Mouse (Mus musculus) lung, embryonic 15.5 days (tissue): ENCODE results near the gene Polr2c. TPM values are rescaled to one million over a fixed set of nuclear protein-coding genes. Genes with fewer than 3 reads are reported as not detected.
A peak's percentile ranks its signal among the peaks of the same experiment; 100 is the strongest.
"Not testable (repeated sequence)": the region's sequence is repeated elsewhere in the genome, so short reads cannot be mapped to it uniquely, and the experiment has no call there.

Experiments used
- ATAC-seq: fragments of 200-750 bp; cut with Nextera tagmentation; 2 replicates; pipeline ENCODE4 v1.8.0; 2017; ENCODE audit warnings: moderate number of reproducible peaks, borderline replicate concordance; ENCODE audit not compliant: low FRiP score, low TSS enrichment; ENCODE audit errors: extremely low read depth
- H3K27ac ChIP-seq: fragments of 300-500 bp; sonication (generic); 2 replicates; pipeline ENCODE4 v1.5.1; 2015; ENCODE audit warnings: moderate library complexity, mild to moderate bottlenecking, inconsistent platforms
- H3K27me3 ChIP-seq: fragments of 300-500 bp; sonication (generic); 2 replicates; pipeline ENCODE4 v1.6.1; 2015; ENCODE audit warnings: inconsistent platforms
- H3K36me3 ChIP-seq: fragments of 300-500 bp; sonication (generic); 2 replicates; pipeline ENCODE4 v1.6.1; 2015; ENCODE audit warnings: inconsistent platforms
- H3K4me1 ChIP-seq: fragments of 300-500 bp; sonication (generic); 2 replicates; pipeline ENCODE4 v1.6.1; 2015; ENCODE audit warnings: inconsistent platforms
- H3K4me2 ChIP-seq: fragments of 300-500 bp; sonication (generic); 2 replicates; pipeline ENCODE4 v1.6.1; 2015; ENCODE audit warnings: inconsistent platforms, mild to moderate bottlenecking, moderate library complexity
- H3K4me3 ChIP-seq: fragments of 300-500 bp; sonication (generic); 2 replicates; pipeline ENCODE4 v1.5.1; 2015; ENCODE audit warnings: mild to moderate bottlenecking, inconsistent platforms
- H3K9ac ChIP-seq: fragments of 300-500 bp; sonication (generic); 2 replicates; pipeline ENCODE4 v1.6.1; 2015; ENCODE audit warnings: inconsistent platforms
- H3K9me3 ChIP-seq: fragments of 300-500 bp; sonication (generic); 2 replicates; pipeline ENCODE4 v1.6.1; 2016; ENCODE audit warnings: inconsistent platforms
- WGBS: fragments of 180-500 bp; shearing (Covaris S2); methylation state at CpG from one replicate; pipeline ENCODE4 v1.1.7; 2015; 5-methylcytosine and 5-hydroxymethylcytosine counted together
- polyA plus RNA-seq: library from polyadenylated mRNA; unstranded; fragments of >200 nt; fragmentation: Nextera tagmentation; extraction: Ambion mirVana; gene quantifications from 2 replicates; pipeline ENCODE4 v1.2.1, GENCODE M21; 2015

Gene Polr2c
- polyA plus RNA-seq, 1 experiment from 2014 or later = 161 TPM

- H3K4me2 ChIP-seq = no peak overlapping the region
- no peaks in the 10 kb centered on the region for H3K27me3 ChIP-seq
- no peak overlapping the region for H3K9ac ChIP-seq
- ATAC-seq = peak; percentile 50
- no peak overlapping the region for H3K4me3 ChIP-seq
- no peaks in the 10 kb centered on the region for H3K4me1 ChIP-seq
- peaks cover 53% of the 10 kb centered on the region for H3K36me3 ChIP-seq
- WGBS = 79% methylated on average over 23 of the region's 23 CpGs
- no peak overlapping the region for H3K27ac ChIP-seq
- no peaks in the 10 kb centered on the region for H3K9me3 ChIP-seq
Observed at GRCm38 (mm10) chr8:94822637-94823560, 34.4 kb upstream of the Polr2c start.

- Histone ChIP-seq H3K4me2 (no peak overlapping the region), H3K4me1 (no peaks in the 10 kb centered on the region), H3K4me3 (no peak overlapping the region), H3K9ac (no peak overlapping the region), H3K36me3 (peaks cover 67% of the 10 kb centered on the region), H3K9me3 (no peaks in the 10 kb centered on the region), H3K27ac (no peak overlapping the region), H3K27me3 (no peaks in the 10 kb centered on the region)
- WGBS = 77% methylated on average over 6 of the region's 6 CpGs
- ATAC-seq = no peak
Observed at GRCm38 (mm10) chr8:94825170-94825569, 32.1 kb upstream of the Polr2c start.

GRCm38 (mm10) chr8:94826210-94826609 lies 31.0 kb upstream of the Polr2c start:
- H3K36me3 ChIP-seq = peaks cover 70% of the 10 kb centered on the region
- no peak overlapping the region for H3K4me2 ChIP-seq
- no peak for ATAC-seq
- H3K9ac ChIP-seq = no peak overlapping the region
- H3K27me3 ChIP-seq = no peaks in the 10 kb centered on the region
- H3K27ac ChIP-seq = no peak overlapping the region
- H3K9me3 ChIP-seq = no peaks in the 10 kb centered on the region
- WGBS = 90% methylated on average over 5 of the region's 5 CpGs
- H3K4me1 ChIP-seq = no peaks in the 10 kb centered on the region
- no peak overlapping the region for H3K4me3 ChIP-seq

GRCm38 (mm10) chr8:94828284-94828683 lies 29.0 kb upstream of the Polr2c start:
- no peak overlapping the region for H3K4me3 ChIP-seq

GRCm38 (mm10) chr8:94833901-94834405 lies 23.3 kb upstream of the Polr2c start:
- not testable (repeated sequence) for H3K4me3 ChIP-seq, ATAC-seq, H3K9me3 ChIP-seq, H3K27ac ChIP-seq, H3K27me3 ChIP-seq, H3K9ac ChIP-seq, H3K4me2 ChIP-seq
- peaks cover 11% of the 10 kb centered on the region for H3K4me1 ChIP-seq
- 66% methylated on average over 7 of the region's 7 CpGs for WGBS
- peaks cover 21% of the 10 kb centered on the region for H3K36me3 ChIP-seq

More at GRCm38 (mm10) chr8:94828284-94828683, 29.0 kb upstream of the Polr2c start:
- H3K36me3 ChIP-seq = peaks cover 64% of the 10 kb centered on the region
- H3K27me3 ChIP-seq = no peaks in the 10 kb centered on the region
- H3K9me3 ChIP-seq = no peaks in the 10 kb centered on the region
- WGBS = 82% methylated on average over 6 of the region's 6 CpGs
- no peak for ATAC-seq
- no peak overlapping the region for H3K9ac ChIP-seq
- H3K27ac ChIP-seq = no peak overlapping the region
- H3K4me2 ChIP-seq = no peak overlapping the region
- H3K4me1 ChIP-seq = no peaks in the 10 kb centered on the region

GRCm38 (mm10) chr8:94835751-94836150 lies 21.5 kb upstream of the Polr2c start:
- not testable (repeated sequence) for ATAC-seq, H3K9me3 ChIP-seq, H3K27ac ChIP-seq, H3K4me3 ChIP-seq, H3K36me3 ChIP-seq, H3K27me3 ChIP-seq, H3K4me2 ChIP-seq, H3K9ac ChIP-seq
- peaks cover 15% of the 10 kb centered on the region for H3K4me1 ChIP-seq
- 90% methylated on average over 13 of the region's 13 CpGs for WGBS

GRCm38 (mm10) chr8:94836456-94837240 lies 20.6 kb upstream of the Polr2c start:
- H3K36me3 ChIP-seq = peaks cover 2% of the 10 kb centered on the region
- H3K4me3 ChIP-seq = peak overlapping the region; percentile 85
- H3K9me3 ChIP-seq = no peaks in the 10 kb centered on the region
- no peaks in the 10 kb centered on the region for H3K27me3 ChIP-seq
- H3K4me2 ChIP-seq = peak overlapping the region; percentile 76
- WGBS = 54% methylated on average over 11 of the region's 11 CpGs
- peak overlapping the region; percentile 86; the same call in 1 of the 2 replicates for H3K9ac ChIP-seq
- H3K27ac ChIP-seq = no peak overlapping the region
- H3K4me1 ChIP-seq = peaks cover 15% of the 10 kb centered on the region
- ATAC-seq = no peak

- Histone ChIP-seq H3K27ac (peak within 1 kb of the TSS; percentile 91), H3K9me3 (no peaks in the 10 kb centered on the region)
- WGBS = under 1% methylated on average over 82 of the region's 82 CpGs
Observed at GRCm38 (mm10) chr8:94837662-94838574, 19.3 kb upstream of the Polr2c start, which contains the start of the genes Coq9 and Ciapin1. Gene Coq9 (plus strand): TSS chr8:94838321. Gene Ciapin1 (minus strand): TSS chr8:94838358.

GRCm38 (mm10) chr8:94838600-94838999 lies 18.6 kb upstream of the Polr2c start:
- Histone ChIP-seq H3K9me3 (no peaks in the 10 kb centered on the region), H3K4me1 (peaks cover 15% of the 10 kb centered on the region), H3K27ac (peak overlapping the region; percentile 91), H3K4me2 (peak overlapping the region; percentile 76), H3K27me3 (no peaks in the 10 kb centered on the region), H3K36me3 (0 out of 2 replicates have a peak, but pooled peaks cover 3% of the 10 kb centered on the region), H3K9ac (peak overlapping the region; percentile 97), H3K4me3 (peak overlapping the region; percentile 85)
- ATAC-seq = peak; percentile 68; the same call in 1 of the 2 replicates
- WGBS = under 1% methylated on average over 24 of the region's 24 CpGs

More at GRCm38 (mm10) chr8:94837662-94838574, 19.3 kb upstream of the Polr2c start, which contains the start of the genes Coq9 and Ciapin1:
- H3K9ac ChIP-seq = peak within 1 kb of the TSS; percentile 97
- peak; percentile 99 for ATAC-seq
- no peaks in the 10 kb centered on the region for H3K27me3 ChIP-seq
- H3K36me3 ChIP-seq = no peaks in the 10 kb centered on the region
- peak within 1 kb of the TSS; percentile 85 for H3K4me3 ChIP-seq
- peak within 1 kb of the TSS; percentile 76 for H3K4me2 ChIP-seq
- peaks cover 15% of the 10 kb centered on the region for H3K4me1 ChIP-seq

- Histone ChIP-seq H3K27ac (no peak overlapping the region), H3K9ac (no peak overlapping the region), H3K36me3 (peaks cover 19% of the 10 kb centered on the region), H3K27me3 (no peaks in the 10 kb centered on the region), H3K4me2 (no peak overlapping the region), H3K4me1 (peaks cover 15% of the 10 kb centered on the region), H3K4me3 (no peak overlapping the region), H3K9me3 (no peaks in the 10 kb centered on the region)
- WGBS = 45% methylated on average over 2 of the region's 2 CpGs
- ATAC-seq = no peak
Observed at GRCm38 (mm10) chr8:94841183-94841582, 16.1 kb upstream of the Polr2c start.

GRCm38 (mm10) chr8:94850049-94850448 lies 7.2 kb upstream of the Polr2c start:
- 94% methylated on average over 5 of the region's 5 CpGs for WGBS
- H3K9ac ChIP-seq = no peak overlapping the region
- no peaks in the 10 kb centered on the region for H3K9me3 ChIP-seq
- no peak overlapping the region for H3K4me2 ChIP-seq
- no peak overlapping the region for H3K4me3 ChIP-seq
- peaks cover 70% of the 10 kb centered on the region for H3K36me3 ChIP-seq
- H3K4me1 ChIP-seq = no peaks in the 10 kb centered on the region
- no peak for ATAC-seq
- H3K27me3 ChIP-seq = no peaks in the 10 kb centered on the region
- H3K27ac ChIP-seq = no peak overlapping the region
